Mouse (Mus musculus) G1E (cell line): ENCODE data around the gene Eif2b2. TPM values are rescaled to one million over a fixed set of nuclear protein-coding genes. Genes with fewer than 3 reads are reported as not detected.

Source experiments
- ATAC-seq: 2 replicates; pipeline ENCODE4 v1.8.0; 2016; ENCODE audit warnings: mild to moderate bottlenecking; ENCODE audit not compliant: insufficient number of reproducible peaks, poor library complexity, low FRiP score, severe bottlenecking; ENCODE audit errors: extremely low read depth
- DNase-seq: peaks from one replicate; pipeline ENCODE4 v3.0.0; 2012; ENCODE audit warnings: low spot score
- H3K27me3 ChIP-seq: 2 replicates; pipeline ENCODE4 v1.6.1; 2012; ENCODE audit warnings: mild to moderate bottlenecking, low read length, inconsistent platforms; ENCODE audit not compliant: insufficient read depth
- H3K36me3 ChIP-seq: replicated peaks from 2 replicates; pipeline ENCODE3; 2012; ENCODE audit warnings: mild to moderate bottlenecking, inconsistent platforms
- H3K4me1 ChIP-seq: 2 replicates; pipeline ENCODE4 v1.6.1; 2012; ENCODE audit warnings: low read depth, low read length, inconsistent platforms, mixed read lengths; ENCODE audit not compliant: insufficient read depth
- H3K4me3 ChIP-seq: 2 replicates; pipeline ENCODE4 v1.5.1; 2012; ENCODE audit warnings: low read depth, mild to moderate bottlenecking, inconsistent platforms, low read length, moderate library complexity, mixed read lengths
- H3K9me3 ChIP-seq: replicated peaks from 2 replicates; pipeline ENCODE4 v1.6.1; 2012; ENCODE audit warnings: inconsistent platforms
- CTCF ChIP-seq: IDR thresholded peaks from 2 replicates; pipeline ENCODE4 v1.5.1; 2012; ENCODE audit warnings: low read depth, low read length, inconsistent platforms, mixed read lengths
- GATA1 ChIP-seq: IDR thresholded peaks from 2 replicates; pipeline ENCODE4 v1.6.1; 2012; ENCODE audit warnings: borderline replicate concordance, low read length, inconsistent platforms, mixed read lengths
- GATA2 ChIP-seq: IDR thresholded peaks from 2 replicates; pipeline ENCODE4 v1.6.1; 2012; ENCODE audit warnings: low read depth, low read length, inconsistent platforms, borderline replicate concordance
- POLR2AphosphoS5 ChIP-seq: IDR thresholded peaks from 2 replicates; pipeline ENCODE4 v1.6.1; 2012; ENCODE audit warnings: low read depth, low read length, inconsistent platforms; ENCODE audit not compliant: insufficient replicate concordance
- TAL1 ChIP-seq: conservative IDR thresholded peaks from 2 replicates; pipeline ENCODE4 v1.6.1; 2012; ENCODE audit warnings: low read depth, low read length, inconsistent platforms, mixed read lengths
- polyA plus RNA-seq: library from polyadenylated mRNA; stranded (reverse); fragments of >175 nt; gene quantifications from 2 replicates; pipeline ENCODE4 v1.2.3, GENCODE M21; 2012
- total RNA-seq, 2 experiments: library from RNA; stranded (forward) in 1 of 2; stranded (reverse) in 1 of 2; fragments of 200-1000 nt in 1 of 2; fragments of >200 nt in 1 of 2; fragmentation: Nextera tagmentation in 1 of 2; gene quantifications; 2 replicates each; pipeline ENCODE4 v1.2.3; 2014 to 2017

Gene Eif2b2
- total and polyA plus RNA-seq, 3 experiments = 28.4 to 320 (median 155) TPM

GRCm38 (mm10) chr12:85199954-85200353, 19.3 kb upstream of the Eif2b2 start:
- TF ChIP-seq TAL1 = no peak
- TF ChIP-seq GATA1 = no peak
- 0 out of 2 replicates have a peak, but pooled peaks have one; percentile 5 for TF ChIP-seq CTCF
- TF ChIP-seq GATA2 = 0 out of 2 replicates have a peak, but pooled peaks have one; percentile 20
- no peak for TF ChIP-seq POLR2AphosphoS5
- H3K27me3 ChIP-seq = peaks cover 65% of the 10 kb centered on the region
- H3K9me3 ChIP-seq = no peaks in the 10 kb centered on the region
- DNase-seq = no peak
- no peaks in the 10 kb centered on the region for H3K36me3 ChIP-seq
- H3K4me3 ChIP-seq = no peak overlapping the region
- H3K4me1 ChIP-seq = no peaks in the 10 kb centered on the region
- no peak for ATAC-seq

GRCm38 (mm10) chr12:85200929-85201829, 18.1 kb upstream of the Eif2b2 start:
- ATAC-seq (no peak), DNase-seq (no peak)
- Histone ChIP-seq H3K36me3 (no peaks in the 10 kb centered on the region), H3K27me3 (peaks cover 60% of the 10 kb centered on the region), H3K4me3 (no peak overlapping the region), H3K4me1 (peaks cover 5% of the 10 kb centered on the region; the same call in 1 of the 2 replicates), H3K9me3 (no peaks in the 10 kb centered on the region)
- TF ChIP-seq GATA2 = no peak

DNA sequence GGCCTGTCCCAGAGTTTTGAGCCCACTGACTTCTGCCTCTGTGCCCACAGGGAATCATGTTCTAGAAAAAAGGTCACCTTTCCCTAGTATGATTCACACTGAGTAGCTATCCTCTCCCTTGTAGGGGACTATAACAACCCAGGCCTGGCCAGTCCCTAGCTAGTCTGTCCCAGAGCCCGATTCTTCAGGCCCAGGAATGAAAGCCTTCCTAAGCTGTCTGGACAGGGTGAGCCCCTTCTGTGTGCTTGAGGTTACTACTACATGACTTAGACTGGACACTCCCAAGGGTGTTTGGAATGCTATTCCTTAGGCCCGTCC, 17.5 kb upstream of the Eif2b2 start:
- no peaks in the 10 kb centered on the region for H3K9me3 ChIP-seq
- peaks cover 57% of the 10 kb centered on the region for H3K27me3 ChIP-seq
- no peak for TF ChIP-seq GATA1
- no peak for TF ChIP-seq POLR2AphosphoS5
- TF ChIP-seq TAL1 = no peak
- TF ChIP-seq CTCF = no peak
- TF ChIP-seq GATA2 = no peak
- ATAC-seq (no peak), DNase-seq (no peak)
- H3K4me1 ChIP-seq = peaks cover 5% of the 10 kb centered on the region
- H3K36me3 ChIP-seq = no peaks in the 10 kb centered on the region
- H3K4me3 ChIP-seq = no peak overlapping the region

- no peak overlapping the region for H3K4me3 ChIP-seq
- peaks cover 56% of the 10 kb centered on the region for H3K27me3 ChIP-seq
- no peak for DNase-seq
- no peaks in the 10 kb centered on the region for H3K36me3 ChIP-seq
- ATAC-seq = no peak
- TF ChIP-seq GATA2 = no peak
- no peak for TF ChIP-seq POLR2AphosphoS5
- TF ChIP-seq GATA1 = no peak
- no peak for TF ChIP-seq CTCF
- TF ChIP-seq TAL1 = no peak
- no peaks in the 10 kb centered on the region for H3K9me3 ChIP-seq
- peaks cover 5% of the 10 kb centered on the region for H3K4me1 ChIP-seq
Measured at GRCm38 (mm10) chr12:85202191-85202590, 17.1 kb upstream of the Eif2b2 start.

GRCm38 (mm10) chr12:85203699-85204098, 15.6 kb upstream of the Eif2b2 start:
- H3K4me3 ChIP-seq = no peak overlapping the region
- H3K4me1 ChIP-seq = peaks cover 5% of the 10 kb centered on the region
- H3K27me3 ChIP-seq = peaks cover 60% of the 10 kb centered on the region
- no peak for TF ChIP-seq POLR2AphosphoS5
- TF ChIP-seq CTCF = no peak
- no peak for TF ChIP-seq GATA1
- no peak for TF ChIP-seq GATA2
- TF ChIP-seq TAL1 = no peak
- no peaks in the 10 kb centered on the region for H3K36me3 ChIP-seq
- ATAC-seq (no peak), DNase-seq (no peak)
- H3K9me3 ChIP-seq = no peaks in the 10 kb centered on the region

DNA sequence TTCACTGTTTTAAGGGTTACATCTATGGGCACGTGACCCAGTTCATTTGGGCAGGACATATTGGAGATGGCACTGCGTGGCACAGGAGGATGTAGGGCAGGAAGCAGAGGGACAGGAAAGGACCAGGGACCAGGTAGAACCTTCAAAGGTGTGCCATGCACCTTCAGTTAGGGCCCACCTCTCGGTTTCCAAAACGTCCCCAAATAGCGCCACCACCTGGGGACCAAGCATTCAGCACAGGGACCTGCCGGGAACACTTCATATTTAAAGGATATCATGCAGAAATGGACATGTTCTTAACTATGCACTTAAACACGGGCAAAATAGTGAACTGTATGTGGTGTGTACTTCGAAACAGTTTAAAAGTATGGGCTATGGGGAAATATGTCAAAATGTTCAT, 15.2 kb upstream of the Eif2b2 start:
- no peaks in the 10 kb centered on the region for H3K36me3 ChIP-seq
- TF ChIP-seq POLR2AphosphoS5 = no peak
- no peak for TF ChIP-seq GATA1
- no peak for TF ChIP-seq GATA2
- no peak for TF ChIP-seq TAL1
- no peak for TF ChIP-seq CTCF
- H3K4me3 ChIP-seq = no peak overlapping the region
- H3K9me3 ChIP-seq = no peaks in the 10 kb centered on the region
- DNase-seq = no peak
- H3K4me1 ChIP-seq = peaks cover 5% of the 10 kb centered on the region
- H3K27me3 ChIP-seq = peaks cover 59% of the 10 kb centered on the region
- ATAC-seq = no peak

GRCm38 (mm10) chr12:85205425-85205824, 13.9 kb upstream of the Eif2b2 start:
- Histone ChIP-seq H3K4me1 (peaks cover 5% of the 10 kb centered on the region), H3K27me3 (peaks cover 52% of the 10 kb centered on the region), H3K9me3 (no peaks in the 10 kb centered on the region), H3K4me3 (no peak overlapping the region), H3K36me3 (no peaks in the 10 kb centered on the region)
- ATAC-seq = no peak
- no peak for DNase-seq
- no peak for TF ChIP-seq GATA1
- TF ChIP-seq GATA2 = 0 out of 2 replicates have a peak, but pooled peaks have one; percentile 18
